Mouse (Mus musculus) layer of hippocampus, adult 9-11 months (tissue): ENCODE measurements at regions not wholly inside any gene's neighbourhood (a gene's known extent, or its start where the extent isn't known, plus 50 kb on each side); places are given as distances from the start of the nearest gene placed in this dataset.

ENCODE experiments used
- DNase-seq: peaks from one replicate; pipeline ENCODE4 v3.0.0; 2022

- no peak for DNase-seq
Measured at GRCm38 (mm10) chr6:12140596-12140995, 233.0 kb downstream of the Phf14 start.

- DNase-seq = peak; percentile 17
Measured at GRCm38 (mm10) chr6:12145216-12145615, 237.6 kb downstream of the Phf14 start.

GRCm38 (mm10) chr6:12150613-12151333, 243.2 kb downstream of the Phf14 start:
- DNase-seq = no peak

- DNase-seq = no peak
Measured at GRCm38 (mm10) chr6:12163971-12164370, 256.4 kb downstream of the Phf14 start.

GRCm38 (mm10) chr6:12168533-12168932, 260.9 kb downstream of the Phf14 start:
- no peak for DNase-seq

GRCm38 (mm10) chr6:12169431-12169830, 261.8 kb downstream of the Phf14 start:
- DNase-seq = no peak

GRCm38 (mm10) chr6:12170722-12171121, 263.1 kb downstream of the Phf14 start:
- DNase-seq = no peak

- DNase-seq = no peak
Measured at GRCm38 (mm10) chr6:12171189-12171588, 263.6 kb downstream of the Phf14 start.

GRCm38 (mm10) chr6:12177996-12178395, 270.4 kb downstream of the Phf14 start:
- DNase-seq = peak; percentile 42

GRCm38 (mm10) chr6:12180951-12181350, 273.3 kb downstream of the Phf14 start:
- DNase-seq = no peak

- no peak for DNase-seq
Measured at GRCm38 (mm10) chr6:12210190-12210589, 302.6 kb downstream of the Phf14 start.

- no peak for DNase-seq
Measured at GRCm38 (mm10) chr6:12214526-12215177, 307.0 kb downstream of the Phf14 start.

- DNase-seq = no peak
Measured at GRCm38 (mm10) chr6:12215178-12215553, 307.6 kb downstream of the Phf14 start.

- DNase-seq = no peak
Measured at GRCm38 (mm10) chr6:12244151-12244550, 336.5 kb downstream of the Phf14 start.

- DNase-seq = no peak
Measured at GRCm38 (mm10) chr6:12247975-12248374, 340.4 kb downstream of the Phf14 start.

GRCm38 (mm10) chr6:12248599-12248998, 341.0 kb downstream of the Phf14 start:
- peak; percentile 62 for DNase-seq

- DNase-seq = no peak
Measured at GRCm38 (mm10) chr6:12254507-12254906, 346.9 kb downstream of the Phf14 start.

- DNase-seq = no peak
Measured at GRCm38 (mm10) chr6:12255434-12255833, 347.8 kb downstream of the Phf14 start.

GRCm38 (mm10) chr6:12258273-12258672, 350.7 kb downstream of the Phf14 start:
- DNase-seq = no peak

- no peak for DNase-seq
Measured at GRCm38 (mm10) chr6:12258940-12259481, 351.4 kb downstream of the Phf14 start.

GRCm38 (mm10) chr6:12259629-12260028, 352.0 kb downstream of the Phf14 start:
- DNase-seq = no peak

GRCm38 (mm10) chr6:12260325-12261076, 352.9 kb downstream of the Phf14 start:
- DNase-seq = peak; percentile 33
